Mouse (Mus musculus): ENCODE results near the gene Thada.

Gene Thada

GRCm38 (mm10) chr17:84286536-84286935 is 179.5 kb downstream of the Thada start:
- DNase-seq, result no peak

- DNase-seq, result no peak
These were observed 183.4 kb downstream of the Thada start for GRCm38 (mm10) chr17:84282388-84283280.

- no peak for DNase-seq
These were observed 187.0 kb downstream of the Thada start for GRCm38 (mm10) chr17:84279001-84279400.

- DNase-seq, result no peak
These were observed 187.6 kb downstream of the Thada start for GRCm38 (mm10) chr17:84278193-84278953.

- DNase-seq, result no peak
These were observed 191.0 kb downstream of the Thada start for GRCm38 (mm10) chr17:84274999-84275398.

GRCm38 (mm10) chr17:84274163-84274562 is 191.8 kb downstream of the Thada start:
- DNase-seq, result peak; percentile 18 to 48

- DNase-seq, result peak; percentile 42 to 59
These were observed 193.3 kb downstream of the Thada start for GRCm38 (mm10) chr17:84272557-84273261.

GRCm38 (mm10) chr17:84271566-84272202 is 194.3 kb downstream of the Thada start:
- DNase-seq, result no peak

- DNase-seq, result no peak
These were observed 196.3 kb downstream of the Thada start for GRCm38 (mm10) chr17:84269722-84270121.

- peak; percentile 49 to 57 for DNase-seq
These were observed 197.6 kb downstream of the Thada start for GRCm38 (mm10) chr17:84268450-84268849.

- DNase-seq, result no peak
These were observed 198.4 kb downstream of the Thada start for GRCm38 (mm10) chr17:84267456-84268074.

- no peak for DNase-seq
These were observed 199.7 kb downstream of the Thada start for GRCm38 (mm10) chr17:84266161-84266948.

- no peak for DNase-seq
These were observed 200.4 kb downstream of the Thada start for GRCm38 (mm10) chr17:84265480-84266130.

GRCm38 (mm10) chr17:84264305-84264704 is 201.7 kb downstream of the Thada start:
- DNase-seq, result no peak

- DNase-seq, result no peak
These were observed 202.4 kb downstream of the Thada start for GRCm38 (mm10) chr17:84263591-84263990.

GRCm38 (mm10) chr17:84262325-84262979 is 203.6 kb downstream of the Thada start:
- DNase-seq, result no peak

GRCm38 (mm10) chr17:84261010-84261409 is 205.0 kb downstream of the Thada start:
- DNase-seq, result no peak

- DNase-seq, result no peak
These were observed 205.8 kb downstream of the Thada start for GRCm38 (mm10) chr17:84260226-84260625.

GRCm38 (mm10) chr17:84258638-84259261 is 207.3 kb downstream of the Thada start:
- DNase-seq, result peak in 1 of 2 experiments; percentile 39
